Mouse (Mus musculus) heart, postnatal 0 days (tissue): ENCODE measurements around the gene 1810055G02Rik. TPM values are rescaled to one million over a fixed set of nuclear protein-coding genes. Genes with fewer than 3 reads are reported as not detected.

Experiments used
- ATAC-seq: fragments of 200-750 bp; cut with Nextera tagmentation; 2 replicates; pipeline ENCODE4 v1.8.0; 2017; ENCODE audit warnings: low read depth, moderate number of reproducible peaks, moderate library complexity; ENCODE audit not compliant: insufficient read depth
- DNase-seq: peaks from one replicate; pipeline ENCODE4 v3.0.0-alpha.2; 2016; ENCODE audit warnings: low spot score
- H3K27ac ChIP-seq: fragments of 300-500 bp; sonication (generic); 2 replicates; pipeline ENCODE4 v1.5.1; 2014; ENCODE audit warnings: low read depth, mild to moderate bottlenecking
- H3K27me3 ChIP-seq: fragments of 300-500 bp; sonication (generic); 2 replicates; pipeline ENCODE4 v1.6.1; 2014; ENCODE audit warnings: low read length, mixed read lengths; ENCODE audit not compliant: control insufficient read depth, insufficient read depth
- H3K36me3 ChIP-seq: fragments of 300-500 bp; sonication (generic); replicated peaks from 2 replicates; pipeline ENCODE4 v1.6.1; 2014; ENCODE audit warnings: low read length, mixed read lengths; ENCODE audit not compliant: control insufficient read depth, insufficient read depth
- H3K4me1 ChIP-seq: fragments of 300-500 bp; sonication (generic); 2 replicates; pipeline ENCODE4 v1.6.1; 2014; ENCODE audit warnings: antibody characterized with exemption; ENCODE audit not compliant: control insufficient read depth, insufficient read depth
- H3K4me2 ChIP-seq: fragments of 300-500 bp; sonication (generic); 2 replicates; pipeline ENCODE4 v1.6.1; 2014; ENCODE audit warnings: low read depth, mild to moderate bottlenecking, low read length, moderate library complexity
- H3K4me3 ChIP-seq: fragments of 300-500 bp; sonication (generic); 2 replicates; pipeline ENCODE4 v1.5.1; 2014; ENCODE audit warnings: low read depth, low read length
- H3K9ac ChIP-seq: fragments of 300-500 bp; sonication (generic); replicated peaks from 2 replicates; pipeline ENCODE4 v1.6.1; 2014; ENCODE audit warnings: low read depth, low read length, mixed read lengths
- H3K9me3 ChIP-seq: fragments of 300-500 bp; sonication (generic); replicated peaks from 2 replicates; pipeline ENCODE4 v1.6.1; 2016; ENCODE audit warnings: low read length; ENCODE audit not compliant: control insufficient read depth
- CTCF ChIP-seq: IDR thresholded peaks from 2 replicates; pipeline ENCODE4 v1.5.1; 2016; ENCODE audit warnings: antibody characterized with exemption, control low read depth, low read depth
- EP300 ChIP-seq: IDR thresholded peaks from 2 replicates; pipeline ENCODE4 v1.6.1; 2016; ENCODE audit warnings: antibody characterized with exemption, low read depth
- WGBS: fragments of 180-500 bp; shearing (Covaris S2); extraction: QIAGEN DNeasy Blood & Tissue Kit; methylation state at CpG from one replicate; pipeline ENCODE4 v1.1.7; 2014; 5-methylcytosine and 5-hydroxymethylcytosine counted together
- polyA plus RNA-seq: library from polyadenylated mRNA; unstranded; fragments of >200 nt; fragmentation: Nextera tagmentation; extraction: Ambion mirVana; gene quantifications from 2 replicates; pipeline ENCODE4 v1.2.1, GENCODE M21; 2015
- total RNA-seq: library from RNA; depleted of rRNA; stranded (reverse); fragments of >200 nt; gene quantifications from 2 replicates; pipeline ENCODE4 v1.2.3, GENCODE M21; 2014; ENCODE audit warnings: low replicate concordance

1810055G02Rik gene
- total and polyA plus RNA-seq, 2 experiments from 2014 or later: 12.2 to 19.6 TPM

- Histone ChIP-seq H3K9ac (peak overlapping the region; percentile 28; the same call in 1 of the 2 replicates), H3K9me3 (no peaks in the 10 kb centered on the region), H3K4me3 (peak overlapping the region; percentile 6; the same call in 1 of the 2 replicates), H3K36me3 (no peaks in the 10 kb centered on the region), H3K27me3 (no peaks in the 10 kb centered on the region), H3K4me1 (peaks cover 33% of the 10 kb centered on the region), H3K4me2 (peak overlapping the region; percentile 43), H3K27ac (peak overlapping the region; percentile 64)
- no peak for TF ChIP-seq CTCF
- TF ChIP-seq EP300: no peak
- peak; percentile 62 for DNase-seq
- 6% methylated on average over 13 of the region's 13 CpGs for WGBS
- ATAC-seq: peak; percentile 63
Measured at GRCm38 (mm10) chr19:3681310-3681934, 26.7 kb upstream of the 1810055G02Rik start.

GRCm38 (mm10) chr19:3684414-3684813 lies 23.7 kb upstream of the 1810055G02Rik start:
- Histone ChIP-seq H3K36me3 (no peaks in the 10 kb centered on the region), H3K4me2 (peak overlapping the region; percentile 99), H3K27ac (peak overlapping the region; percentile 85), H3K27me3 (no peaks in the 10 kb centered on the region), H3K4me3 (peak overlapping the region; percentile 88), H3K4me1 (peaks cover 37% of the 10 kb centered on the region), H3K9ac (no peak overlapping the region), H3K9me3 (no peaks in the 10 kb centered on the region)
- 74% methylated on average over 1 of the region's 1 CpGs for WGBS
- DNase-seq: no peak
- TF ChIP-seq CTCF (no peak), EP300 (no peak)
- no peak for ATAC-seq

GRCm38 (mm10) chr19:3684957-3685580 lies 23.0 kb upstream of the 1810055G02Rik start:
- Histone ChIP-seq H3K4me3 (peak overlapping the region; percentile 88), H3K4me1 (peaks cover 37% of the 10 kb centered on the region), H3K4me2 (peak overlapping the region; percentile 99), H3K27me3 (no peaks in the 10 kb centered on the region), H3K9me3 (no peaks in the 10 kb centered on the region), H3K9ac (peak overlapping the region; percentile 89), H3K36me3 (no peaks in the 10 kb centered on the region), H3K27ac (peak overlapping the region; percentile 85)
- WGBS: 39% methylated on average over 11 of the region's 11 CpGs
- ATAC-seq: no peak
- TF ChIP-seq EP300: no peak
- TF ChIP-seq CTCF: no peak
- DNase-seq: no peak

GRCm38 (mm10) chr19:3685611-3686214 lies 22.4 kb upstream of the 1810055G02Rik start:
- Histone ChIP-seq H3K4me2 (peak overlapping the region; percentile 99), H3K4me3 (peak overlapping the region; percentile 88), H3K9me3 (no peaks in the 10 kb centered on the region), H3K27ac (peak overlapping the region; percentile 85), H3K9ac (peak overlapping the region; percentile 89), H3K4me1 (peaks cover 34% of the 10 kb centered on the region), H3K36me3 (no peaks in the 10 kb centered on the region), H3K27me3 (no peaks in the 10 kb centered on the region)
- no peak for DNase-seq
- 5% methylated on average over 45 of the region's 45 CpGs for WGBS
- peak; percentile 47; the same call in 1 of the 2 replicates for ATAC-seq
- TF ChIP-seq CTCF (no peak), EP300 (no peak)

GRCm38 (mm10) chr19:3686215-3686894 lies 21.7 kb upstream of the 1810055G02Rik start, which contains the start of gene Lrp5:
Lrp5 (minus strand) TSS chr19:3686564.
- under 1% methylated on average over 58 of the region's 83 CpGs for WGBS
- ATAC-seq: peak; percentile 51; the same call in 1 of the 2 replicates
- H3K4me1 ChIP-seq: peaks cover 27% of the 10 kb centered on the region

More at GRCm38 (mm10) chr19:3686215-3686894, 21.7 kb upstream of the 1810055G02Rik start, which contains the start of gene Lrp5:
- peak within 1 kb of the TSS; percentile 88 for H3K4me3 ChIP-seq
- peak within 1 kb of the TSS; percentile 85 for H3K27ac ChIP-seq
- no peaks in the 10 kb centered on the region for H3K9me3 ChIP-seq
- H3K9ac ChIP-seq: peak within 1 kb of the TSS; percentile 89
- TF ChIP-seq CTCF: no peak
- no peak for TF ChIP-seq EP300
- H3K36me3 ChIP-seq: no peaks in the 10 kb centered on the region
- peak within 1 kb of the TSS; percentile 99 for H3K4me2 ChIP-seq
- no peaks in the 10 kb centered on the region for H3K27me3 ChIP-seq
- DNase-seq: no peak
